Mouse (Mus musculus): ENCODE measurements at regions not wholly inside any gene's neighbourhood (a gene's known extent, or its start where the extent isn't known, plus 50 kb on each side); places are given as distances from the start of the nearest gene placed in this dataset.

GRCm38 (mm10) chr19:29194066-29194830 lies 57.4 kb upstream of the Jak2 start:
- DNase-seq (ENCODE audit: low read depth), result no peak

- peak; percentile 32 for DNase-seq (ENCODE audit: low read depth)
Observed at GRCm38 (mm10) chr19:29196186-29196585, 55.4 kb upstream of the Jak2 start.

- no peak for DNase-seq (ENCODE audit: low read depth)
Observed at GRCm38 (mm10) chr19:29198636-29199035, 53.0 kb upstream of the Jak2 start.

GRCm38 (mm10) chr19:29199117-29199823 lies 52.4 kb upstream of the Jak2 start:
- DNase-seq (ENCODE audit: low read depth), result no peak

GRCm38 (mm10) chr19:29201674-29202073 lies 50.0 kb upstream of the Jak2 start:
- no peak for DNase-seq (ENCODE audit: low read depth)
